Mouse (Mus musculus) liver, embryonic 11.5 days (tissue): ENCODE data around the gene Gls2. TPM values are rescaled to one million over a fixed set of nuclear protein-coding genes. Genes with fewer than 3 reads are reported as not detected.

Experiments
- polyA plus RNA-seq: library from polyadenylated mRNA; unstranded; fragments of >200 nt; fragmentation: Nextera tagmentation; extraction: Ambion mirVana; gene quantifications from 2 replicates; pipeline ENCODE4 v1.2.1, GENCODE M21; 2014

Gene Gls2
- polyA plus RNA-seq, 1 experiment from 2014 or later, result 3.1 TPM

Other genes with a start within 250 kb of the Gls2 start
- gene Hsd17b6, start 186.8 kb upstream of the Gls2 start, polyA plus RNA-seq, result not detected in 2 replicates
- 106 and 112 TPM in 2 replicates for gene Prim1, start 179.3 kb upstream of the Gls2 start, polyA plus RNA-seq
- gene Naca, start 158.9 kb upstream of the Gls2 start, polyA plus RNA-seq, result 1,053 and 1,054 TPM in 2 replicates
- 527 and 567 TPM in 2 replicates for gene Ptges3, start 135.5 kb upstream of the Gls2 start, polyA plus RNA-seq
- gene Atp5b, start 111.2 kb upstream of the Gls2 start, polyA plus RNA-seq, result 2,564 and 2,777 TPM in 2 replicates
- 11.1 and 13.0 TPM in 2 replicates for gene Baz2a, start 102.9 kb upstream of the Gls2 start, polyA plus RNA-seq
- 14.6 and 17.0 TPM in 2 replicates for gene Rbms2, start 14.2 kb upstream of the Gls2 start, polyA plus RNA-seq
- 32.4 and 37.4 TPM in 2 replicates for gene Spryd4, start 17.4 kb downstream of the Gls2 start, polyA plus RNA-seq
- gene Mip, start 31.4 kb downstream of the Gls2 start, polyA plus RNA-seq, result 0.08 TPM in 1 of 2 replicates, not detected in the other
- gene Timeless, start 37.6 kb downstream of the Gls2 start, polyA plus RNA-seq, result 67.5 and 71.2 TPM in 2 replicates
- 0.43 and 0.92 TPM in 2 replicates for gene Apon, start 59.6 kb downstream of the Gls2 start, polyA plus RNA-seq
- gene Apof, start 74.2 kb downstream of the Gls2 start, polyA plus RNA-seq, result 25.0 and 28.0 TPM in 2 replicates
- gene Stat2, start 76.1 kb downstream of the Gls2 start, polyA plus RNA-seq, result 12.5 and 14.9 TPM in 2 replicates
- gene Il23a, start 104.3 kb downstream of the Gls2 start, polyA plus RNA-seq, result 0.12 and 0.22 TPM in 2 replicates
- 27.8 and 29.9 TPM in 2 replicates for gene Pan2, start 108.9 kb downstream of the Gls2 start, polyA plus RNA-seq
- 195 and 221 TPM in 2 replicates for gene Cnpy2, start 128.0 kb downstream of the Gls2 start, polyA plus RNA-seq
- gene Cs, start 143.3 kb downstream of the Gls2 start, polyA plus RNA-seq, result 255 and 280 TPM in 2 replicates
- gene Coq10a, start 174.5 kb downstream of the Gls2 start, polyA plus RNA-seq, result 8.4 and 10.5 TPM in 2 replicates
- gene Ankrd52, start 182.7 kb downstream of the Gls2 start, polyA plus RNA-seq, result 12.2 and 13.4 TPM in 2 replicates
- gene Slc39a5, start 206.8 kb downstream of the Gls2 start, polyA plus RNA-seq, result 16.5 and 17.6 TPM in 2 replicates
- 101 and 104 TPM in 2 replicates for gene Nabp2, start 217.0 kb downstream of the Gls2 start, polyA plus RNA-seq
- 19.1 and 20.4 TPM in 2 replicates for gene Rnf41, start 217.2 kb downstream of the Gls2 start, polyA plus RNA-seq